Mouse (Mus musculus) forebrain, embryonic 14.5 days (tissue): ENCODE results near the gene Gabrr2. TPM values are rescaled to one million over a fixed set of nuclear protein-coding genes. Genes with fewer than 3 reads are reported as not detected.

Source experiments
- ATAC-seq: fragments of 200-750 bp; cut with Nextera tagmentation; 2 replicates; pipeline ENCODE4 v1.8.0; 2017; ENCODE audit warnings: mild to moderate bottlenecking, moderate library complexity
- DNase-seq: peaks from one replicate; pipeline ENCODE4 v3.0.0-alpha.2; 2015; ENCODE audit warnings: low spot score
- H3K27ac ChIP-seq: fragments of 300-500 bp; sonication (generic); 2 replicates; pipeline ENCODE4 v1.5.1; 2014; ENCODE audit warnings: low read depth, mild to moderate bottlenecking, control low read depth, low read length, moderate library complexity
- H3K27me3 ChIP-seq: fragments of 300-500 bp; sonication (generic); replicated peaks from 2 replicates; pipeline ENCODE4 v1.6.1; 2014; ENCODE audit warnings: low read length, control low read depth, mixed read lengths; ENCODE audit not compliant: control insufficient read depth, insufficient read depth
- H3K36me3 ChIP-seq: fragments of 300-500 bp; sonication (generic); 2 replicates; pipeline ENCODE4 v1.6.1; 2014; ENCODE audit warnings: low read length, control low read depth; ENCODE audit not compliant: control insufficient read depth, insufficient read depth
- H3K4me1 ChIP-seq: fragments of 300-500 bp; sonication (generic); 2 replicates; pipeline ENCODE4 v1.6.1; 2014; ENCODE audit warnings: antibody characterized with exemption, low read length, control low read depth; ENCODE audit not compliant: control insufficient read depth, insufficient read depth
- H3K4me2 ChIP-seq: fragments of 300-500 bp; sonication (generic); 2 replicates; pipeline ENCODE4 v1.6.1; 2014; ENCODE audit warnings: mild to moderate bottlenecking, control low read depth, low read length
- H3K4me3 ChIP-seq: fragments of 300-500 bp; sonication (generic); 2 replicates; pipeline ENCODE4 v1.5.1; 2014; ENCODE audit warnings: low read depth, low read length, control low read depth
- H3K9ac ChIP-seq: fragments of 300-500 bp; sonication (generic); 2 replicates; pipeline ENCODE4 v1.6.1; 2014; ENCODE audit warnings: mild to moderate bottlenecking, low read length, control low read depth, moderate library complexity
- H3K9me3 ChIP-seq: fragments of 300-500 bp; sonication (generic); replicated peaks from 2 replicates; pipeline ENCODE4 v1.6.1; 2016; ENCODE audit warnings: low read length, control low read depth, mixed read lengths; ENCODE audit not compliant: control insufficient read depth
- WGBS: fragments of 180-500 bp; shearing (Covaris S2); extraction: QIAGEN DNeasy Blood & Tissue Kit; methylation state at CpG from one replicate; pipeline ENCODE4 v1.1.7; 2014; 5-methylcytosine and 5-hydroxymethylcytosine counted together
- polyA plus RNA-seq: library from polyadenylated mRNA; unstranded; fragments of >200 nt; fragmentation: Nextera tagmentation; extraction: Ambion mirVana; gene quantifications from 2 replicates; pipeline ENCODE4 v1.2.1, GENCODE M21; 2014

Gene Gabrr2
- 0.34 and 0.47 TPM in 2 replicates for polyA plus RNA-seq

- H3K4me1 ChIP-seq, result no peaks in the 10 kb centered on the region
- H3K36me3 ChIP-seq, result no peaks in the 10 kb centered on the region
- 82% methylated on average over 4 of the region's 4 CpGs for WGBS
Observed at GRCm38 (mm10) chr4:33062981-33063380, at the start of gene Gabrr2. Gabrr2 (plus strand) TSS chr4:33062999.

GRCm38 (mm10) chr4:33018361-33018999, 44.3 kb upstream of the Gabrr2 start:
- Histone ChIP-seq H3K27me3 (no peaks in the 10 kb centered on the region), H3K9ac (no peak overlapping the region), H3K36me3 (peaks cover 26% of the 10 kb centered on the region), H3K4me3 (no peak overlapping the region), H3K9me3 (no peaks in the 10 kb centered on the region), H3K4me2 (no peak overlapping the region), H3K27ac (no peak overlapping the region), H3K4me1 (no peaks in the 10 kb centered on the region)
- DNase-seq, result peak; percentile 94
- peak; percentile 94 for ATAC-seq
- WGBS, result 46% methylated on average over 9 of the region's 9 CpGs

More at GRCm38 (mm10) chr4:33062981-33063380, at the start of gene Gabrr2:
- H3K27me3 ChIP-seq, result no peaks in the 10 kb centered on the region
- ATAC-seq (no peak), DNase-seq (no peak)
- H3K9ac ChIP-seq, result no peak within 1 kb of the TSS
- no peaks in the 10 kb centered on the region for H3K9me3 ChIP-seq
- no peak within 1 kb of the TSS for H3K4me2 ChIP-seq
- H3K4me3 ChIP-seq, result no peak within 1 kb of the TSS
- H3K27ac ChIP-seq, result no peak within 1 kb of the TSS

GRCm38 (mm10) chr4:33024420-33024819, 38.4 kb upstream of the Gabrr2 start:
- no peak overlapping the region for H3K4me2 ChIP-seq
- ATAC-seq (no peak), DNase-seq (no peak)
- no peak overlapping the region for H3K4me3 ChIP-seq
- H3K4me1 ChIP-seq, result 0 out of 2 replicates have a peak, but pooled peaks cover under 1% of the 10 kb centered on the region
- no peaks in the 10 kb centered on the region for H3K27me3 ChIP-seq
- no peak overlapping the region for H3K27ac ChIP-seq
- no peaks in the 10 kb centered on the region for H3K9me3 ChIP-seq
- no peak overlapping the region for H3K9ac ChIP-seq
- H3K36me3 ChIP-seq, result peaks cover 12% of the 10 kb centered on the region; the same call in 1 of the 2 replicates
- 89% methylated on average over 8 of the region's 8 CpGs for WGBS

- Histone ChIP-seq H3K27ac (no peak overlapping the region), H3K9ac (no peak overlapping the region), H3K4me1 (peaks cover 10% of the 10 kb centered on the region), H3K4me2 (no peak overlapping the region), H3K9me3 (no peaks in the 10 kb centered on the region), H3K36me3 (0 out of 2 replicates have a peak, but pooled peaks cover 4% of the 10 kb centered on the region), H3K4me3 (no peak overlapping the region), H3K27me3 (no peaks in the 10 kb centered on the region)
- WGBS, result 90% methylated on average over 7 of the region's 7 CpGs
- no peak for ATAC-seq
- DNase-seq, result no peak
Observed at GRCm38 (mm10) chr4:33029104-33029503, 33.7 kb upstream of the Gabrr2 start.

- peaks cover 10% of the 10 kb centered on the region for H3K4me1 ChIP-seq
- peak overlapping the region; percentile 75 for H3K4me3 ChIP-seq
- H3K27me3 ChIP-seq, result no peaks in the 10 kb centered on the region
- H3K36me3 ChIP-seq, result 0 out of 2 replicates have a peak, but pooled peaks cover 3% of the 10 kb centered on the region
- peak overlapping the region; percentile 58 for H3K4me2 ChIP-seq
- ATAC-seq (peak; percentile 82), DNase-seq (peak; percentile 41)
- peak overlapping the region; percentile 97 for H3K27ac ChIP-seq
- peak overlapping the region; percentile 97 for H3K9ac ChIP-seq
- H3K9me3 ChIP-seq, result no peaks in the 10 kb centered on the region
- WGBS, result 2% methylated on average over 51 of the region's 55 CpGs
Observed at GRCm38 (mm10) chr4:33030264-33031194, 32.3 kb upstream of the Gabrr2 start.

GRCm38 (mm10) chr4:33031195-33031960, 31.4 kb upstream of the Gabrr2 start, which contains the start of gene Ube2j1:
Ube2j1 (plus strand) TSS chr4:33031416.
- WGBS, result under 1% methylated on average over 86 of the region's 123 CpGs
- Histone ChIP-seq H3K9ac (peak within 1 kb of the TSS; percentile 97), H3K4me2 (peak within 1 kb of the TSS; percentile 58), H3K27me3 (no peaks in the 10 kb centered on the region), H3K4me3 (peak within 1 kb of the TSS; percentile 75), H3K9me3 (no peaks in the 10 kb centered on the region), H3K27ac (peak within 1 kb of the TSS; percentile 97), H3K36me3 (no peaks in the 10 kb centered on the region), H3K4me1 (peaks cover 10% of the 10 kb centered on the region)
- peak; percentile 93 for DNase-seq
- peak; percentile 97 for ATAC-seq

GRCm38 (mm10) chr4:33032045-33032444, 30.8 kb upstream of the Gabrr2 start:
- ATAC-seq, result no peak

GRCm38 (mm10) chr4:33033515-33033914, 29.3 kb upstream of the Gabrr2 start:
- DNase-seq (no peak), ATAC-seq (no peak)
- 88% methylated on average over 6 of the region's 6 CpGs for WGBS
- peaks cover 5% of the 10 kb centered on the region for H3K36me3 ChIP-seq
- H3K27me3 ChIP-seq, result no peaks in the 10 kb centered on the region
- no peak overlapping the region for H3K4me2 ChIP-seq
- no peak overlapping the region for H3K27ac ChIP-seq
- peaks cover 10% of the 10 kb centered on the region for H3K4me1 ChIP-seq
- no peak overlapping the region for H3K4me3 ChIP-seq
- H3K9me3 ChIP-seq, result no peaks in the 10 kb centered on the region
- H3K9ac ChIP-seq, result no peak overlapping the region

More at GRCm38 (mm10) chr4:33032045-33032444, 30.8 kb upstream of the Gabrr2 start:
- H3K36me3 ChIP-seq, result no peaks in the 10 kb centered on the region
- H3K27me3 ChIP-seq, result no peaks in the 10 kb centered on the region
- peaks cover 10% of the 10 kb centered on the region for H3K4me1 ChIP-seq
- peak overlapping the region; percentile 58 for H3K4me2 ChIP-seq
- H3K9ac ChIP-seq, result peak overlapping the region; percentile 97
- H3K27ac ChIP-seq, result peak overlapping the region; percentile 97; the same call in 1 of the 2 replicates
- peak overlapping the region; percentile 75 for H3K4me3 ChIP-seq
- 1% methylated on average over 4 of the region's 4 CpGs for WGBS
- H3K9me3 ChIP-seq, result no peaks in the 10 kb centered on the region
- DNase-seq, result peak; percentile 11
